Mouse (Mus musculus) liver, embryonic 14.5 days (tissue): ENCODE measurements around the gene Vps13c.
A peak's percentile ranks its signal among the peaks of the same experiment; 100 is the strongest.

ENCODE experiments used
- CTCF ChIP-seq: IDR thresholded peaks from 2 replicates; pipeline ENCODE4 v1.5.1; 2016; ENCODE audit warnings: antibody characterized with exemption, low read depth, control low read depth
- EP300 ChIP-seq: IDR thresholded peaks from 2 replicates; pipeline ENCODE4 v1.6.1; 2016; ENCODE audit warnings: antibody characterized with exemption, low read depth

DNA sequence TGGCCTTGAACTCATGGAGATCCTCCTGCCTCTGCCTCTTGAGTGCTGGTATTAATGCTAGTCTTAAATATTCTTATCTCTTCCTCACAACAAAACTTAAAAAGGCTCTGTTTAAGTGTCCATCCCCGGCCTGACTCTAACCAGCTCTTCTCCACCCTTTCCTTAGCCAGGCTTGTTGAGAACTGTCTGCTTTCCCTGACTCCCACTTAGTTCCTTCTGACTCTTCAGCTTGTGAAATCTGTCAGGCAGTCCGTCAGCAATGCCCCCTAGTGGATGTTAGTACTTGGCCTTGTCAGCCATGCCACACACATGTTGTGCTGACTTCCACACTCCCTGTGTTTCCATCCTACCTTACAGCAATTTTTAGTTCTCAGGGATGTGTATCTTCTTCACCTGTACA, 35.1 kb downstream of the Vps13c start:
- 0 out of 2 replicates have a peak, but pooled peaks have one; percentile 21 for TF ChIP-seq EP300
- peak; percentile 94 for TF ChIP-seq CTCF
